Mouse (Mus musculus) heart, adult 2 months (tissue): ENCODE measurements around the gene Atxn7.

Experiments
- CTCF ChIP-seq: fragments of 200-600 bp; IDR thresholded peaks from 2 replicates; pipeline ENCODE4 v1.8.1; 2022; ENCODE audit warnings: antibody characterized with exemption, mild to moderate bottlenecking, moderate library complexity
- EP300 ChIP-seq: fragments of 200-500 bp; IDR thresholded peaks from 2 replicates; pipeline ENCODE4 v1.6.1; 2011; ENCODE audit warnings: low read depth, low read length, control low read depth; ENCODE audit not compliant: insufficient read depth
- POLR2A ChIP-seq: fragments of 200-500 bp; IDR thresholded peaks from 2 replicates; pipeline ENCODE4 v1.6.1; 2011; ENCODE audit warnings: mild to moderate bottlenecking, low read depth, low read length, control low read depth; ENCODE audit not compliant: insufficient read depth

GRCm38 (mm10) chr14:14030621-14031020 lies 69.4 kb downstream of the Atxn7 start:
- TF ChIP-seq EP300 (no peak), POLR2A (no peak), CTCF (no peak)
